Mouse (Mus musculus): ENCODE results near the gene Kcnj9. TPM values are rescaled to one million over a fixed set of nuclear protein-coding genes. Genes with fewer than 3 reads are reported as not detected.

Kcnj9 gene
- polyA plus RNA-seq, 1 experiment: 116 TPM

- TF ChIP-seq POLR2A (IDR thresholded peaks at IDR 0.05; ENCODE audit: borderline replicate concordance, insufficient read depth, low read length) (no peak), CTCF (IDR thresholded peaks at IDR 0.05; ENCODE audit: borderline replicate concordance, insufficient read depth, low read depth, low read length) (peak; percentile 20; the same call in 1 of the 2 replicates)
- DNase-seq: no peak
- Histone ChIP-seq H3K4me3 (replicated peaks; ENCODE audit: insufficient read depth, low read depth, low read length) (no peak overlapping the region), H3K27ac (ENCODE audit: insufficient read depth, low read length) (no peak overlapping the region), H3K27me3 (ENCODE audit: control insufficient read depth, insufficient read depth, low read length) (no peaks in the 10 kb centered on the region), H3K4me1 (ENCODE audit: control insufficient read depth, insufficient read depth, low read length) (peaks cover 20% of the 10 kb centered on the region)
- WGBS: 94% methylated on average over 3 of the region's 3 CpGs
These were observed 23.5 kb downstream of the Kcnj9 start for GRCm38 (mm10) chr1:172305635-172306034.

DNA sequence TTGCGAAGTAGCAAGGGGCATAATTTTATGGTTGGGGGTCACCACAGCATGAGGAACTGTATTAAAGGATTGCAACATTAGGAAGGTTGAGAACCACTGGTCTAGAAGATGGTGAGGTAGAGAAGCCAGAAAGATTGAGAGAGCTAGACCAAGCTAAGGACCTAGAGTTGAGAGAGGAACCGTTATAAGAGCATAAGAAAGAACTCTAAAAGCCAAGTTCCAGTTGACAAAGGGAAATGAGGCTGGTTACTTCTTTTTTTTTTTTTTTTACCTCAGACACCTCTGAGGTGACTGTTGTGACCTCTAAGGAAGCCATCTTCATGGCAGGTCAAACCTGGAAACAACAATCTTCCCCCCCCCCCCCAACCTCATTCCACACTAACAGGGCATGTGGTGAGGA is 24.0 kb downstream of the Kcnj9 start:
- no peak overlapping the region for H3K27ac ChIP-seq (ENCODE audit: insufficient read depth, low read length)

GRCm38 (mm10) chr1:172304443-172304842 is 24.7 kb downstream of the Kcnj9 start:
- peaks cover 15% of the 10 kb centered on the region for H3K4me1 ChIP-seq (ENCODE audit: control insufficient read depth, insufficient read depth, low read length)
- no peak overlapping the region for H3K4me3 ChIP-seq (replicated peaks; ENCODE audit: insufficient read depth, low read depth, low read length)
- TF ChIP-seq POLR2A (IDR thresholded peaks at IDR 0.05; ENCODE audit: borderline replicate concordance, insufficient read depth, low read length) (no peak), CTCF (IDR thresholded peaks at IDR 0.05; ENCODE audit: borderline replicate concordance, insufficient read depth, low read depth, low read length) (no peak)
- WGBS: 80% methylated on average over 6 of the region's 6 CpGs
- no peaks in the 10 kb centered on the region for H3K27me3 ChIP-seq (ENCODE audit: control insufficient read depth, insufficient read depth, low read length)
- DNase-seq: no peak
- H3K27ac ChIP-seq (ENCODE audit: insufficient read depth, low read length): no peak overlapping the region

More for the DNA sequence above, 24.0 kb downstream of the Kcnj9 start:
- WGBS: 100% methylated on average over 2 of the region's 2 CpGs
- H3K4me1 ChIP-seq (ENCODE audit: control insufficient read depth, insufficient read depth, low read length): peaks cover 20% of the 10 kb centered on the region
- DNase-seq: no peak
- H3K27me3 ChIP-seq (ENCODE audit: control insufficient read depth, insufficient read depth, low read length): no peaks in the 10 kb centered on the region
- TF ChIP-seq POLR2A (IDR thresholded peaks at IDR 0.05; ENCODE audit: borderline replicate concordance, insufficient read depth, low read length): no peak
- TF ChIP-seq CTCF (IDR thresholded peaks at IDR 0.05; ENCODE audit: borderline replicate concordance, insufficient read depth, low read depth, low read length): no peak
- H3K4me3 ChIP-seq (replicated peaks; ENCODE audit: insufficient read depth, low read depth, low read length): no peak overlapping the region

DNA sequence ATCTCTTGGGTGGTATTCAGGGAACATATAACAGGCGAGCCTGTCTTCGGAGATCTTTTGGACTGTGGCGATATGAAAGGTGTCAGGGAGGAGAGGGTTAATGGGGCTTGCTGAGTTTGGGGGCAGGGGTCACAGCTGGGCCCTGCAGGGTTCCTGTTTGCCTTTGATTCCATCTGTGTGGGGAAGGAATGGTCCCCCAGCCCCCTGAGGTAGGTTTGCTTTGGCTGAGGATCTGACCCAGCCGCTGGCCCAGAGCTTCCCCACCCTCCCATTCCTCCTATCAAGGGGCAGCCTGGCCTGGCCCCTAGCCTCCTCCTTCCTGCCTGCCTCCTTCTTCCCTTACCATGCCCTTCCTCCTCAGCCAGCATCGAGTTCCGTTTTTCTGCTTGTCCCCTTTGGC is 26.3 kb downstream of the Kcnj9 start:
- TF ChIP-seq POLR2A (IDR thresholded peaks at IDR 0.05; ENCODE audit: borderline replicate concordance, insufficient read depth, low read length): no peak
- no peak for TF ChIP-seq CTCF (IDR thresholded peaks at IDR 0.05; ENCODE audit: borderline replicate concordance, insufficient read depth, low read depth, low read length)
- WGBS: 39% methylated on average over 6 of the region's 6 CpGs
- H3K27ac ChIP-seq (ENCODE audit: insufficient read depth, low read length): no peak overlapping the region

GRCm38 (mm10) chr1:172302311-172302710 is 26.8 kb downstream of the Kcnj9 start:
- Histone ChIP-seq H3K4me1 (ENCODE audit: control insufficient read depth, insufficient read depth, low read length) (peaks cover 17% of the 10 kb centered on the region), H3K27ac (ENCODE audit: insufficient read depth, low read length) (no peak overlapping the region), H3K27me3 (ENCODE audit: control insufficient read depth, insufficient read depth, low read length) (no peaks in the 10 kb centered on the region), H3K4me3 (replicated peaks; ENCODE audit: insufficient read depth, low read depth, low read length) (no peak overlapping the region)
- DNase-seq: no peak
- WGBS: 74% methylated on average over 3 of the region's 3 CpGs
- TF ChIP-seq POLR2A (IDR thresholded peaks at IDR 0.05; ENCODE audit: borderline replicate concordance, insufficient read depth, low read length): no peak
- no peak for TF ChIP-seq CTCF (IDR thresholded peaks at IDR 0.05; ENCODE audit: borderline replicate concordance, insufficient read depth, low read depth, low read length)

More for the DNA sequence above, 26.3 kb downstream of the Kcnj9 start:
- H3K27me3 ChIP-seq (ENCODE audit: control insufficient read depth, insufficient read depth, low read length): no peaks in the 10 kb centered on the region
- DNase-seq: no peak
- H3K4me1 ChIP-seq (ENCODE audit: control insufficient read depth, insufficient read depth, low read length): peaks cover 13% of the 10 kb centered on the region
- H3K4me3 ChIP-seq (replicated peaks; ENCODE audit: insufficient read depth, low read depth, low read length): no peak overlapping the region

DNA sequence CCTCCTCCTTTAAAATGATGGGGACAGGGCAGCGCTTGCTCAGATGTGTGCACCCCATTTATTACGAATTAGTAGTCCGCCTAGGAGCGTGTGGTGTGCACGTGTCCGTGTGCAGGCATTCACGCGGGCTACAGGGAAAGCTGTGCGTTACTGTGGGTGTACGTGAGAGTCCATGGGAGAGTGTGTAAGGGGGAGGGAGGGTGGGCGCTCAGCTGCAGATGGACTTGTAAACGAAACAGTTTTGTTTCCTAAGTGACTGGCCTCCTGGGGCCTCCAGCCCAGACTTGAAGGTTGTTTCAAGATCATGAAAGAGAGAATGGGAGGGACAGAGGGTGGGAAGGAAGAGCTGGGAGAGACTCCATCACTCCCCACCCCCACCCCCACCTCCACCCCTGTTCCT is 27.9 kb downstream of the Kcnj9 start:
- WGBS: 62% methylated on average over 12 of the region's 12 CpGs
- H3K27me3 ChIP-seq (ENCODE audit: control insufficient read depth, insufficient read depth, low read length): no peaks in the 10 kb centered on the region
- peaks cover 17% of the 10 kb centered on the region for H3K4me1 ChIP-seq (ENCODE audit: control insufficient read depth, insufficient read depth, low read length)
- no peak overlapping the region for H3K4me3 ChIP-seq (replicated peaks; ENCODE audit: insufficient read depth, low read depth, low read length)
- no peak for DNase-seq
- peak overlapping the region; percentile 45; the same call in 1 of the 2 replicates for H3K27ac ChIP-seq (ENCODE audit: insufficient read depth, low read length)
- TF ChIP-seq POLR2A (IDR thresholded peaks at IDR 0.05; ENCODE audit: borderline replicate concordance, insufficient read depth, low read length) (no peak), CTCF (IDR thresholded peaks at IDR 0.05; ENCODE audit: borderline replicate concordance, insufficient read depth, low read depth, low read length) (no peak)

GRCm38 (mm10) chr1:172300247-172300646 is 28.9 kb downstream of the Kcnj9 start:
- H3K4me1 ChIP-seq (ENCODE audit: control insufficient read depth, insufficient read depth, low read length): peaks cover 13% of the 10 kb centered on the region
- H3K27me3 ChIP-seq (ENCODE audit: control insufficient read depth, insufficient read depth, low read length): no peaks in the 10 kb centered on the region
- no peak for DNase-seq
- H3K4me3 ChIP-seq (replicated peaks; ENCODE audit: insufficient read depth, low read depth, low read length): no peak overlapping the region
- 67% methylated on average over 5 of the region's 5 CpGs for WGBS
- peak overlapping the region; percentile 52 for H3K27ac ChIP-seq (ENCODE audit: insufficient read depth, low read length)
- no peak for TF ChIP-seq POLR2A (IDR thresholded peaks at IDR 0.05; ENCODE audit: borderline replicate concordance, insufficient read depth, low read length)
- TF ChIP-seq CTCF (IDR thresholded peaks at IDR 0.05; ENCODE audit: borderline replicate concordance, insufficient read depth, low read depth, low read length): no peak

DNA sequence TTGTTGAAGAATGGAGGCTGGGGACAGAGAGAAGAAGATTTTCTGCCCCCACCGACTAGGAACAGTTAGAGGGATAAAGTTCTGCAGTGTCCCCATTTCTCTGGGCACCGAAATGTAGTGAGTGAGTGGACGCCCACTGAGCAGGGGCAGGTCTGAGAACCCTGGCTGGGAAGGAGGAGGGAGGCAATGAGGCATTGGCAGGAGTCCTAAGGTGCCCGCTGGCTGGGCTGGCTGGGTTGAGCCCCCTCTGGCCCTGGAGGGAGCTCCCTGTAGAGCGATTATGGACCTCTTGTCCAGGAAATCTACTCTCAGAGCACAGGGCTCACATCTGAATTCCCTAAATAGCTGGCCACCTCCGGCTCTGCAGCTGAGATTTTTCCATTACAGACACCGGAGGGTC is 29.6 kb downstream of the Kcnj9 start:
- Histone ChIP-seq H3K27me3 (ENCODE audit: control insufficient read depth, insufficient read depth, low read length) (no peaks in the 10 kb centered on the region), H3K27ac (ENCODE audit: insufficient read depth, low read length) (peak overlapping the region; percentile 15; the same call in 1 of the 2 replicates), H3K4me3 (replicated peaks; ENCODE audit: insufficient read depth, low read depth, low read length) (no peak overlapping the region), H3K4me1 (ENCODE audit: control insufficient read depth, insufficient read depth, low read length) (peaks cover 13% of the 10 kb centered on the region)
- TF ChIP-seq POLR2A (IDR thresholded peaks at IDR 0.05; ENCODE audit: borderline replicate concordance, insufficient read depth, low read length) (no peak), CTCF (IDR thresholded peaks at IDR 0.05; ENCODE audit: borderline replicate concordance, insufficient read depth, low read depth, low read length) (no peak)
- WGBS: 49% methylated on average over 7 of the region's 7 CpGs
- peak in 1 of 2 experiments; percentile 41 for DNase-seq
